Mouse (Mus musculus) myocyte (in vitro differentiated cells): ENCODE data around the gene Cacna2d3. TPM values are rescaled to one million over a fixed set of nuclear protein-coding genes. Genes with fewer than 3 reads are reported as not detected.

Source experiments
- H3K27me3 ChIP-seq: one replicate; pipeline ENCODE4 v1.6.1; 2011; ENCODE audit not compliant: control insufficient read depth, insufficient read depth, insufficient read length
- H3K36me3 ChIP-seq: one replicate; pipeline ENCODE4 v1.6.1; 2011; ENCODE audit not compliant: control insufficient read depth, insufficient read depth
- H3K4me2 ChIP-seq: one replicate; pipeline ENCODE4 v1.6.1; 2011; ENCODE audit warnings: low read depth, control low read depth
- H3K4me3 ChIP-seq: one replicate; pipeline ENCODE4 v1.5.1; 2011; ENCODE audit warnings: mild to moderate bottlenecking, control low read depth, moderate library complexity
- H3K79me2 ChIP-seq: one replicate; pipeline ENCODE4 v1.6.1; 2011; ENCODE audit not compliant: control insufficient read depth, insufficient read depth
- H3ac ChIP-seq: one replicate; pipeline ENCODE4 v1.6.1; 2011; ENCODE audit not compliant: control insufficient read depth, insufficient read length
- CEBPB ChIP-seq: IDR thresholded peaks from 2 replicates; pipeline ENCODE4 v1.6.1; 2011; ENCODE audit warnings: mild to moderate bottlenecking, moderate library complexity; ENCODE audit not compliant: poor library complexity, insufficient read depth, severe bottlenecking
- E2F4 ChIP-seq: IDR thresholded peaks from one replicate; pipeline ENCODE4 v1.6.1; 2011; ENCODE audit warnings: mild to moderate bottlenecking, control low read depth, moderate library complexity; ENCODE audit not compliant: insufficient read depth
- MAX ChIP-seq: IDR thresholded peaks from one replicate; pipeline ENCODE4 v1.6.1; 2011; ENCODE audit warnings: low read depth, mild to moderate bottlenecking, control low read depth
- MYOD1 ChIP-seq, 3 experiments: IDR thresholded peaks; one replicate each; pipeline ENCODE4 v1.6.1; 2011; ENCODE audit warnings: control low read depth in 2 of 3, low read depth in 2 of 3, mild to moderate bottlenecking in 2 of 3, moderate library complexity in 1 of 3; ENCODE audit not compliant: insufficient read length in 2 of 3, control insufficient read depth in 1 of 3
- MYOG ChIP-seq, 3 experiments: IDR thresholded peaks; one replicate each; pipeline ENCODE4 v1.6.1; 2011; ENCODE audit warnings: control low read depth in 2 of 3, low read depth in 2 of 3, mild to moderate bottlenecking in 2 of 3; ENCODE audit not compliant: insufficient read length in 2 of 3, control insufficient read depth in 1 of 3, insufficient read depth in 1 of 3
- POLR2A ChIP-seq: IDR thresholded peaks from one replicate; pipeline ENCODE4 v1.6.1; 2011; ENCODE audit warnings: low read depth, mild to moderate bottlenecking, control low read depth, moderate library complexity; ENCODE audit not compliant: insufficient read length
- POLR2AphosphoS2 ChIP-seq: IDR thresholded peaks from one replicate; pipeline ENCODE4 v1.6.1; 2011; ENCODE audit warnings: low read depth, control low read depth; ENCODE audit not compliant: insufficient read length
- REST ChIP-seq: IDR thresholded peaks from one replicate; pipeline ENCODE4 v1.6.1; 2011; ENCODE audit warnings: mild to moderate bottlenecking, control low read depth, moderate library complexity; ENCODE audit not compliant: insufficient read depth, insufficient read length
- SRF ChIP-seq: IDR thresholded peaks from one replicate; pipeline ENCODE4 v1.6.1; 2011; ENCODE audit warnings: low read depth; ENCODE audit not compliant: control insufficient read depth, insufficient read length
- TCF12 ChIP-seq: IDR thresholded peaks from one replicate; pipeline ENCODE4 v1.6.1; 2011; ENCODE audit warnings: mild to moderate bottlenecking, control low read depth; ENCODE audit not compliant: poor library complexity, insufficient read depth, severe bottlenecking
- TCF3 ChIP-seq: IDR thresholded peaks from one replicate; pipeline ENCODE4 v1.6.1; 2011; ENCODE audit warnings: low read depth, control low read depth; ENCODE audit not compliant: insufficient read length
- USF1 ChIP-seq: IDR thresholded peaks from one replicate; pipeline ENCODE4 v1.6.1; 2011; ENCODE audit warnings: low read depth, mild to moderate bottlenecking, control low read depth, moderate library complexity
- polyA plus RNA-seq: library from polyadenylated mRNA; unstranded; fragments of >200 nt; fragmentation: generic; extraction: Trizol; gene quantifications from one replicate; pipeline ENCODE4 v1.2.1, GENCODE M21; 2012; ENCODE audit warnings: missing spikeins

Gene Cacna2d3
- polyA plus RNA-seq, 1 experiment: 0.10 TPM

DNA sequence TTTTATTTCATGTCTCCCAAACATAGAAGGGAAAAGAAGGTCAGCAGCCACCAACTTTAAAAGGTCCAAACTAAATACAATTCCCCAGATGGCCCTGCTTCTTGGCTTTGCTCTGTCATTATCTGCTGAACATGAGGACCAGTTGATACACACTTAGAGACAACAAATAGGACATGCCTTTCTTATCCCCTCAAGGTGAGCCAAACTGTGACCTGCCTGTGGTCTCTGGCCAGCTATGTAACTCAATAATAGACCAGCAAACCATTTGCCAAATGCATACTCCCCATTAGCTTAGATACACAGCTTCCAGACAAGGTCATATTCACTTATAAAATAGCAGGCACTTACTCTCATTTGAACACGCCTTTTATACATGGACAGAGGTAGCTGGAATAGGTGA lies 680.2 kb downstream of the Cacna2d3 start:
- H3K79me2 ChIP-seq: no peaks in the 10 kb centered on the region
- no peak overlapping the region for H3ac ChIP-seq
- no peak overlapping the region for H3K4me2 ChIP-seq
- no peak overlapping the region for H3K4me3 ChIP-seq
- no peaks in the 10 kb centered on the region for H3K36me3 ChIP-seq
- H3K27me3 ChIP-seq: no peaks in the 10 kb centered on the region
- TF ChIP-seq POLR2A (no peak), TCF12 (no peak), REST (no peak), SRF (no peak), POLR2AphosphoS2 (no peak), TCF3 (no peak), MAX (no peak), CEBPB (no peak), MYOG (IDR thresholded peaks at IDR 0.05; ENCODE audit: control insufficient read depth in 1 of 3, insufficient read depth in 1 of 3, insufficient read length in 2 of 3, low read depth in 2 of 3) (no peak), USF1 (no peak), MYOD1 (IDR thresholded peaks at IDR 0.05; ENCODE audit: control insufficient read depth in 1 of 3, insufficient read length in 2 of 3, low read depth in 2 of 3) (no peak)

DNA sequence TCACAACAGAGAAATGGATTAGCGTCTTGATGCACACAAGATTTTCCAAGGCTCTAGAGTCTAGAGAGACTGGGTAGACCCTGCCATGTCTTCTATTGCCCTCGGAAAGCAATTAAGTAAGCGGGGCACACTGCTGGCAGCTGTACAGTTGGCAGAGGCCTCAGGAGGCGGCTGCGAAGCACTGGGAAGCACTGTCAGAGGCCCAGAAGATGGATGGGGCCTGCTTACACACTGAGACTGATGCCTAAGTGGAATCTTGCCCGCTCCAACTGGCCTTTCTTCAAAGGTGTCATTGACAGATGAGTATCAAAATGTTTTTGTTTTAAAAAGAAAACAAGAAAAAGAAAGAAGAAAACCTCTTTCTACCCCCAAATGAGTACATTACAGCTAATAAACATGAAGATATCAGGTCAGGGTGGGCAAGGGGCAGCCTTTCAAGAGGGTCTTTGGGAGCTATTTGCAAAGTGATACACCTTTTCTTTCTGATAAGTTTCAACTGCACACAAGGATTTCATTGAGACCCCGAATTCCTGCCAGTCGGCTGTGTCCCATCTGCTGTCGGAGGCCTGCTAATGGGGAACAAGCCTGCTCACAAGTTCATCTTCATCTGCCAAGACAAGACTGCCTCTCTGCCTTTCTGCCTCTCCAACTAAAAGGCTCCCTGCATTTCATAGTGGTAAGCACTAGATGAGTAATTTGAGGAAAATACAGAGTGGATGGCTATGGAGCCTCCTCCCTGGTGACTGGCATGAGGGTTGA lies 680.9 kb downstream of the Cacna2d3 start:
- Histone ChIP-seq H3K4me3 (no peak overlapping the region), H3K36me3 (no peaks in the 10 kb centered on the region), H3ac (no peak overlapping the region), H3K27me3 (no peaks in the 10 kb centered on the region), H3K79me2 (no peaks in the 10 kb centered on the region), H3K4me2 (no peak overlapping the region)
- no peak for TF ChIP-seq TCF3
- TF ChIP-seq POLR2AphosphoS2: no peak
- TF ChIP-seq CEBPB: no peak
- no peak for TF ChIP-seq E2F4
- no peak for TF ChIP-seq REST
- no peak for TF ChIP-seq TCF12
- TF ChIP-seq MYOD1 (IDR thresholded peaks at IDR 0.05; ENCODE audit: control insufficient read depth in 1 of 3, insufficient read length in 2 of 3, low read depth in 2 of 3): no peak
- TF ChIP-seq MAX: no peak
- no peak for TF ChIP-seq MYOG (IDR thresholded peaks at IDR 0.05; ENCODE audit: control insufficient read depth in 1 of 3, insufficient read depth in 1 of 3, insufficient read length in 2 of 3, low read depth in 2 of 3)
- TF ChIP-seq SRF: no peak
- no peak for TF ChIP-seq USF1
- TF ChIP-seq POLR2A: no peak

DNA sequence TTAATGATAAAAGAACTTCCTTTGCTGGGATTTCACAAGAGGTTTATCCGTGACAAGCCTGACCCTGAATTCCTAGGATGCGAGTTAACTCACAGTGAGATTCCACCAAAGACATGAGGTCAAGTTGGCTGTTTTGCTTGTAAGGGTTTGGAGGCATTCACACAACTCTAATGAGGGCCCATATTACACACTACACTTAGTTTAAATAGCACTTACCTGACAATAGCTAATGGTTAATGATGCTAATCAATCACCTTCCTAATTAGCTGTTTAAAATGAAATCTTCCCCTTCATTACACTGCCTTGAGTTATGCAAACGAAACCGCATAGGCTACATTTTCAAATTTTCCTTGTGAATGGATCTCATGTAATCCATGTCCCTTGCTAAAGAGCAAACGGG lies 683.4 kb downstream of the Cacna2d3 start:
- H3ac ChIP-seq: no peak overlapping the region
- TF ChIP-seq MYOD1 (IDR thresholded peaks at IDR 0.05; ENCODE audit: control insufficient read depth in 1 of 3, insufficient read length in 2 of 3, low read depth in 2 of 3) (no peak), REST (no peak), CEBPB (no peak), E2F4 (no peak), USF1 (no peak), POLR2AphosphoS2 (no peak), TCF3 (no peak), TCF12 (no peak), MYOG (IDR thresholded peaks at IDR 0.05; ENCODE audit: control insufficient read depth in 1 of 3, insufficient read depth in 1 of 3, insufficient read length in 2 of 3, low read depth in 2 of 3) (no peak), SRF (no peak), POLR2A (no peak), MAX (no peak)

DNA sequence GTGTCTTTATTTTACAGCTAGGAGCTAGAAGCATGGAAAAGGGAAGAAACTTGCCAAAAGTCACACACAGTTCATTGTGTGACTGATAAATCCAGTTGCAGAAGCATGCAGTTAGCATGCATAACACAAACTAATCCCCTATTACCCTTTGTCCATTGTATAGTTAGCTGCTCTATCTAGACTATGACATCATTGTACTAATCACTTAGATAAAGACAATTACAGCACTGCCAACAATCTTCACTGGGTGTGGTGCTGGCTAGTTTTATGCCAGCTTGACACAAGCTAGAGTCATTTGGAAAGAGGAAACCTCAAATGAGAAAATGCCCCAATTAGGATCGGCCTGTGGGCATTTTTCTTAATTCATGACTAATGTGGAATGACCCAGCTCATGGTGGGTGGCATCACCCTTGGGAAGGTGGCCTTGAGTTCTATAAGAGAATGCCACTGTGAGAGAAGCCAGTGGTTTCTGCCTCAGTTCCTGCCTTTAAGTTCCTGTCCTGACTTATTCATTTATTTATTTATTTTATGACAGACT lies 689.7 kb downstream of the Cacna2d3 start:
- H3K79me2 ChIP-seq: no peaks in the 10 kb centered on the region
- no peak overlapping the region for H3ac ChIP-seq
- H3K4me3 ChIP-seq: no peak overlapping the region
- H3K36me3 ChIP-seq: no peaks in the 10 kb centered on the region
- no peaks in the 10 kb centered on the region for H3K27me3 ChIP-seq
- no peak overlapping the region for H3K4me2 ChIP-seq
- TF ChIP-seq E2F4 (no peak), MYOG (IDR thresholded peaks at IDR 0.05; ENCODE audit: control insufficient read depth in 1 of 3, insufficient read depth in 1 of 3, insufficient read length in 2 of 3, low read depth in 2 of 3) (no peak), MYOD1 (IDR thresholded peaks at IDR 0.05; ENCODE audit: control insufficient read depth in 1 of 3, insufficient read length in 2 of 3, low read depth in 2 of 3) (no peak), CEBPB (no peak), USF1 (no peak), POLR2AphosphoS2 (no peak), POLR2A (no peak), MAX (no peak), TCF12 (no peak), TCF3 (no peak)

More for the DNA sequence above, 683.4 kb downstream of the Cacna2d3 start:
- H3K79me2 ChIP-seq: no peaks in the 10 kb centered on the region
- H3K27me3 ChIP-seq: no peaks in the 10 kb centered on the region
- no peak overlapping the region for H3K4me3 ChIP-seq
- H3K36me3 ChIP-seq: no peaks in the 10 kb centered on the region
- no peak overlapping the region for H3K4me2 ChIP-seq
